Mouse (Mus musculus): ENCODE measurements around the gene Cradd.

DNA sequence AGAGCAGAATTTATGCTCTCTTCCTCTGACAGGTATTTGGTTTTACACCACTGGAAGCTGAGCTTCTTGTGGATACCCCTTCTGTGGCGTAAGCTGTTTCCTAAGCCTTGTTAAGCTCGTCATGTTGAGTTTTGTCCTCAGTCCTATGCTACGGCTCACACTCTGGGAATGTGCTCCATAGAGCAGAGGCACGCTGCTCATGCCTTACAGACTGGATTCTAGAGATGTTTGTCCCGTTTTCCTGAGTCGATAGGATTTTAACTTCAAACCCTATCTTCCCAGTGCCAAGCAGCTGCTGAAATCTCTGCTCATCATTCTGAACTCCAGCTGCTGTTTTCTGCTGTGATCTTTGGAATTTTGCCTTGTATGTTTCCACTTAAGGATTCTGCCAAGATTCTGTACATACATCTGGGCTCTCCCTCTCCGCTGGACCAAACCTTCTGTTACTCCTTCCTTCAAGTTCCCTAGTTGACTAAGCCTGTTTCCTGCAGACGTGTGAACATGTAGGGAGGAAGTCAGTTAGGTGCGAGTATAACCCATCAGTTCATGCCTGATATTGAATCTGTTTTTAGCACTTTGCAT lies 164.2 kb downstream of the Cradd start:
- no peak for TF ChIP-seq EP300 (optimal IDR thresholded peaks at IDR 0.05)
- TF ChIP-seq CTCF (IDR thresholded peaks at IDR 0.05; ENCODE audit: low read depth) = no peak
